Mouse (Mus musculus) midbrain, embryonic 11.5 days (tissue): Measurements from ENCODE around the gene Syndig1. TPM values are rescaled to one million over a fixed set of nuclear protein-coding genes. Genes with fewer than 3 reads are reported as not detected.
A peak's percentile ranks its signal among the peaks of the same experiment; 100 is the strongest.

Source experiments
- ATAC-seq: fragments of 200-750 bp; cut with Nextera tagmentation; 2 replicates; pipeline ENCODE4 v1.8.0; 2017; ENCODE audit warnings: moderate TSS enrichment, moderate library complexity; ENCODE audit not compliant: low FRiP score
- DNase-seq: peaks from one replicate; pipeline ENCODE4 v3.0.0; 2015; ENCODE audit warnings: low spot score; ENCODE audit errors: missing footprints
- H3K27ac ChIP-seq: fragments of 300-500 bp; sonication (generic); 2 replicates; pipeline ENCODE4 v1.5.1; 2014; ENCODE audit warnings: low read depth, low read length
- H3K27me3 ChIP-seq: fragments of 300-500 bp; sonication (generic); 2 replicates; pipeline ENCODE4 v1.6.1; 2014; ENCODE audit warnings: mild to moderate bottlenecking, low read length, moderate library complexity, mixed read lengths; ENCODE audit not compliant: control insufficient read depth, insufficient read depth
- H3K36me3 ChIP-seq: fragments of 300-500 bp; sonication (generic); 2 replicates; pipeline ENCODE4 v1.6.1; 2014; ENCODE audit warnings: mild to moderate bottlenecking, low read length, moderate library complexity, mixed read lengths; ENCODE audit not compliant: control insufficient read depth, insufficient read depth
- H3K4me1 ChIP-seq: fragments of 300-500 bp; sonication (generic); 2 replicates; pipeline ENCODE4 v1.6.1; 2014; ENCODE audit warnings: low read length; ENCODE audit not compliant: control insufficient read depth, insufficient read depth
- H3K4me2 ChIP-seq: fragments of 300-500 bp; sonication (generic); 2 replicates; pipeline ENCODE4 v1.6.1; 2014; ENCODE audit warnings: mild to moderate bottlenecking, moderate library complexity
- H3K4me3 ChIP-seq: fragments of 300-500 bp; sonication (generic); 2 replicates; pipeline ENCODE4 v1.5.1; 2014; ENCODE audit warnings: low read depth, low read length
- H3K9ac ChIP-seq: fragments of 300-500 bp; sonication (generic); 2 replicates; pipeline ENCODE4 v1.6.1; 2014; ENCODE audit warnings: low read length
- H3K9me3 ChIP-seq: fragments of 300-500 bp; sonication (generic); 2 replicates; pipeline ENCODE4 v1.6.1; 2016; ENCODE audit warnings: low read length; ENCODE audit not compliant: control insufficient read depth
- WGBS: fragments of 180-500 bp; shearing (Covaris S2); extraction: QIAGEN DNeasy Blood & Tissue Kit; methylation state at CpG from one replicate; pipeline ENCODE4 v1.1.7; 2014; 5-methylcytosine and 5-hydroxymethylcytosine counted together
- polyA plus RNA-seq: library from polyadenylated mRNA; unstranded; fragments of >200 nt; fragmentation: Nextera tagmentation; extraction: Ambion mirVana; gene quantifications from 2 replicates; pipeline ENCODE4 v1.2.1, GENCODE M21; 2014

Gene Syndig1
- polyA plus RNA-seq, 1 experiment from 2014 or later, result 8.5 TPM

DNA sequence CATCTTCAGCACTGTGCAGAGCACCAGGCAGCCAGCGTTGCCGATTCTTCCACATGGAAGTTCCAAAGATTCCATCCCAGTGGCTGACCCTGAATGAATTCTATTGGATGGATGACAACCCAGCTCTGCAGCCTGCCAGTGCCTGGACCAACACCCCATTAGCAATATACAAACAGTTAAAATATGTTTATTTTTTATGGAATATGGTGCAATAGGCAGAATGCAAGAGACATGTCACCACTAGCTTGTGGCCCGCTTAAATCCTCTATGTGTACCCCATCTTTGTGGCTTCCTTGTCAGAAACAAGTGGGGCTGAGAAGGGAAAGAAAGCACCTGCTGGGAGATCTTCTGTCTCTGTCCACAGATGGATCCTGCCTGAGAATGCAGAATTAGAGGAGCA, 174.5 kb downstream of the Syndig1 start:
- 93% methylated on average over 3 of the region's 3 CpGs for WGBS
- H3K36me3 ChIP-seq, result no peaks in the 10 kb centered on the region
- no peaks in the 10 kb centered on the region for H3K9me3 ChIP-seq
- no peaks in the 10 kb centered on the region for H3K4me1 ChIP-seq
- H3K9ac ChIP-seq, result no peak overlapping the region
- DNase-seq, result no peak
- H3K4me3 ChIP-seq, result no peak overlapping the region
- H3K27ac ChIP-seq, result no peak overlapping the region
- no peaks in the 10 kb centered on the region for H3K27me3 ChIP-seq
- no peak overlapping the region for H3K4me2 ChIP-seq
- no peak for ATAC-seq

GRCm38 (mm10) chr2:150012787-150013346, 183.9 kb downstream of the Syndig1 start:
- Histone ChIP-seq H3K4me2 (no peak overlapping the region), H3K36me3 (no peaks in the 10 kb centered on the region), H3K4me3 (no peak overlapping the region), H3K27ac (no peak overlapping the region), H3K27me3 (no peaks in the 10 kb centered on the region), H3K9ac (no peak overlapping the region), H3K4me1 (peaks cover 4% of the 10 kb centered on the region; the same call in 1 of the 2 replicates), H3K9me3 (no peaks in the 10 kb centered on the region)
- DNase-seq (no peak), ATAC-seq (no peak)
- WGBS, result 91% methylated on average over 6 of the region's 6 CpGs

DNA sequence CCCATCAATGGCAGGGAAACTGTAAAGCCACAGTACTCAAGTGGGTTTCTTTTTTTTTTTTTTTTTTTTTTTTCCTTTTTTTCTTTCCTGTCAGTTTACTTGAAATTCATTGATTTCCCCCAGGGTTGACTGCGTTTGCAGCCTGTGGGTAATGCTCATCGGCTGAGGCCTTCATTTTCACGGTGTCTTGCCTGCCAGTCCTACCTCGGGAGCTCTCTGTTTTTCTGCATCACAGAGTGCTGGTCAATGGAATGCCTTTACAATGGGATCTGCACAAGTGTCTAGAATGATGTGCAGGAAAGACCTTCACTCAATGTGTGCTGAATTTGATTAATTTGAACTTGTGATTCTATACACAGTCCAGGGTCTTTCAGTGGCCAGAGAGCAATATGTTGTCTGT, 184.8 kb downstream of the Syndig1 start:
- 64% methylated on average over 4 of the region's 4 CpGs for WGBS
- no peak overlapping the region for H3K27ac ChIP-seq
- DNase-seq, result no peak
- H3K9me3 ChIP-seq, result no peaks in the 10 kb centered on the region
- H3K36me3 ChIP-seq, result no peaks in the 10 kb centered on the region
- no peak overlapping the region for H3K9ac ChIP-seq
- no peak overlapping the region for H3K4me2 ChIP-seq
- peaks cover 4% of the 10 kb centered on the region; the same call in 1 of the 2 replicates for H3K4me1 ChIP-seq
- no peaks in the 10 kb centered on the region for H3K27me3 ChIP-seq
- no peak overlapping the region for H3K4me3 ChIP-seq
- ATAC-seq, result peak; percentile 45; the same call in 1 of the 2 replicates

GRCm38 (mm10) chr2:150016303-150016702, 187.3 kb downstream of the Syndig1 start:
- H3K4me3 ChIP-seq, result no peak overlapping the region
- no peak; the same call in 1 of the 2 replicates for ATAC-seq
- 60% methylated on average over 5 of the region's 5 CpGs for WGBS

GRCm38 (mm10) chr2:150020706-150021105, 191.7 kb downstream of the Syndig1 start:
- H3K9me3 ChIP-seq, result no peaks in the 10 kb centered on the region

More at GRCm38 (mm10) chr2:150016303-150016702, 187.3 kb downstream of the Syndig1 start:
- no peak overlapping the region for H3K4me2 ChIP-seq
- H3K9me3 ChIP-seq, result no peaks in the 10 kb centered on the region
- H3K36me3 ChIP-seq, result no peaks in the 10 kb centered on the region
- DNase-seq, result no peak
- H3K4me1 ChIP-seq, result peaks cover 4% of the 10 kb centered on the region; the same call in 1 of the 2 replicates
- H3K27ac ChIP-seq, result no peak overlapping the region
- no peak overlapping the region for H3K9ac ChIP-seq
- no peaks in the 10 kb centered on the region for H3K27me3 ChIP-seq

DNA sequence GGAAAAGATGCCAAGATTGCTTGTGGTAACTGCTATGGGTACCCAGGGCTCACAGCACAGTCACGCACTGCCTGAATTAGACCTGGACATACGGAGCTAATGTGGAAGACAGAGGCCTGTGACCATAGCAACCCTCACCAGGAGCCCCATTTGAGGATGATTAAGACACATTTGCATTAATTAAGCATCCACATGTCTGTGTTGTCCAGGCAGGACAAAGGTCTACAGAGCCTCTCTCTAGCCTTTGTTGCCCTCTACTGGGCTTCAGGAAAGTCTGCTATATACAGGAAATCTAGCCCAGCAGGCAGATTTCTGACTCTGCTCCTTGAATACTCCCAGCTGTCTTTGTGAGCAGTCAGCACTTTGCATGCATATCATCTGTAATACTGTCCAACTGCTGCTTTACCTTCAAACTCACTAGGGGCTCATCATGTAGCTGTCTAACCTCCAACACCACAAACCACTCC, 194.9 kb downstream of the Syndig1 start:
- H3K27ac ChIP-seq, result no peak overlapping the region
- no peaks in the 10 kb centered on the region for H3K9me3 ChIP-seq
- no peak overlapping the region for H3K4me2 ChIP-seq
- DNase-seq (peak; percentile 85), ATAC-seq (peak; percentile 93)
- WGBS, result 10% methylated on average over 2 of the region's 2 CpGs
- H3K4me1 ChIP-seq, result peaks cover 4% of the 10 kb centered on the region
- no peak overlapping the region for H3K4me3 ChIP-seq
- H3K9ac ChIP-seq, result no peak overlapping the region; the same call in 1 of the 2 replicates
- no peaks in the 10 kb centered on the region for H3K27me3 ChIP-seq
- no peaks in the 10 kb centered on the region for H3K36me3 ChIP-seq

More at GRCm38 (mm10) chr2:150020706-150021105, 191.7 kb downstream of the Syndig1 start:
- Histone ChIP-seq H3K27ac (no peak overlapping the region), H3K4me2 (no peak overlapping the region), H3K36me3 (no peaks in the 10 kb centered on the region), H3K9ac (no peak overlapping the region), H3K27me3 (no peaks in the 10 kb centered on the region), H3K4me3 (no peak overlapping the region), H3K4me1 (peaks cover 8% of the 10 kb centered on the region)
- ATAC-seq (no peak), DNase-seq (peak; percentile 70)
- 63% methylated on average over 2 of the region's 2 CpGs for WGBS

- Histone ChIP-seq H3K4me3 (no peak overlapping the region), H3K36me3 (no peaks in the 10 kb centered on the region), H3K9me3 (no peaks in the 10 kb centered on the region), H3K27ac (no peak overlapping the region), H3K27me3 (no peaks in the 10 kb centered on the region), H3K9ac (no peak overlapping the region), H3K4me2 (no peak overlapping the region), H3K4me1 (no peaks in the 10 kb centered on the region)
- ATAC-seq (no peak), DNase-seq (no peak)
- 85% methylated on average over 7 of the region's 7 CpGs for WGBS
These were observed 214.5 kb downstream of the Syndig1 start for GRCm38 (mm10) chr2:150043531-150043930.

Other genes with a start within 250 kb of the Syndig1 start
- gene C530025M09Rik, start 2.0 kb downstream of the Syndig1 start, polyA plus RNA-seq, result 0.33 TPM in 1 of 2 replicates, not detected in the other